Mouse (Mus musculus) telencephalon, adult 2 months (tissue): ENCODE data around the gene Dcun1d2.

ENCODE experiments used
- DNase-seq: peaks from one replicate; pipeline ENCODE4 v3.0.0-alpha.2; 2011; ENCODE audit warnings: low read depth, low spot score

Dcun1d2 gene

DNA sequence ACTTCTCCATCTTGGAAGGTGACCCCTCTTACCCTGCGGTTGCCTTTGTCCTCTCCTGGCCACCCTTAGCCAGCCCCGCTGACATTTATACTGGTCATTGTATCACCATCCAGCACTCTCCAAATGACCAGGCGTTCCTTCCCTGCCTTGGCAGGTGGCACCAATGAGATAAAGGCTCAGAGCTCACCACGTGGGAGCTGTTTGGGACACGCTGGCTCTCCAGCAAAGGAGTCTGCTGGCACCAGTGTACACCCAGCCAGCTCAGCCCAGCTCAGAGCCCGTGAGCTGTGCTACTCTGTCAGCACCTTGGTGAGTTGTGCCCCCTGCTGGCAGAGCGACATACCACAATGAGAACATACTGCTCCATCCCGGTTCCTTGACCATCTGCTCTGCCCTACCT, 33.9 kb downstream of the Dcun1d2 start, which contains the start of gene Adprhl1:
Adprhl1 (minus strand) TSS at position 144 of the 400 bp plus-strand sequence.
- DNase-seq, result peak; percentile 31

DNA sequence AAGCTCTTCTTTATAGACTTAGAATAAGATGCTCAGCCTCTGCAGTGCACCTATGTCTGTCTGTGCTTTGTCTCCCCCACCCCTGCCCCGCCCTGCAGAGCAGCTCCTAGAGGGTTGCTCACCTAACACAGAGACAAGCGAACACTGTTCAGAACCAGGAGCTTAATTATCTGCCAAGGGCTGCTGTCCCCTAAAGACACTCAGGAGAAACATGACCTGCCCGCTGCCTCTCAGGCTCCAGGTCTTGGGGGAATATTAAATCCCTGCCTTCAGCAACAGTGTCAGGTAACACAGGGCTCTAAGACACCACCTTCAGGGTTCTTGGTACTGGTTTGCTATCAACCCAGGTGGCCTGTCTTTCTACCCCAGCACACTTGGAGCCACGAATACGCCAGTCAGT, 34.5 kb downstream of the Dcun1d2 start:
- DNase-seq, result no peak

DNA sequence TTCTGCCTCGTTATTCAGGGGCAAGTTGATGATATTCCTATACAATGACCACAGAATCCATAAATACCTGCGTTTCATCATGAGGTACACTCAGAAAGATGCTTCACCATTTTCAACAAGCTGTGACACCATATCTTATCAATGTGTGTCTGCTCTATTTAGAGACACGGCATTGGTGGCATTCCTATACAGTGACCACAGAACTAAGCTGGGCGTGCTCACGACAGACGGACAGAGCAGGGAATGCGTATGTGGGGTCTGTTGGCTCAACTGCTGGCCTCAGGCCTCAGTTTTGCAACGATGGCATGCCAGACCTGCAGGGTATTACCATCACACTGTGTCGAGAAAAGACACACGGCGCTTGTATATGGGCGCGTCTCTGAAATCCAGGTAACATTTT, 35.1 kb downstream of the Dcun1d2 start:
- DNase-seq, result no peak

DNA sequence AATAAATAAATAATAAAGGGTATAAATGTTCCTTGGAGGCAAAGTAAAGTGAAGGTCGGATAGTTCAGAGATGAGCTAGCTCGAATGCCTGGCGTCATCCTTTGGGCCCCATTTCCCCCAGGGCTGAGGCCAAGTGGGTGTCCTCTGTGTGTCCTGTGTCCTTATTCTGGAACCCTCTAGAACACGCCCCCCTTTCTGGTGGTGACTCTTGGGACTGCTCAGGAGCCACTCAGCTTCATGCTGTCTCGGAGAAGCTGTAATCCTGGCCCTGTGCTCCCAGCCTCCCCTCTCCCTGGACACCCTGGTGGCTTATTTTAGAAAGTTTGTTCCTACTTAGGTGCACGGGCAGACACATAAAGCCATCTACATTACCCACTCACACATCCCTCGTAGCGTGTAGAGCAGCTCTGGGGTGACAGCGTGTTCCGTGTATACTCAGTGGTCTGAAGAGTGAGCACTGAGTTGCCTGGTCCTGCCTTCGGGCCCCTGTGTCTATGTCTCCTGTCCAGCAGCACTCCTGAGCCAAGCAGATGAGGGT, 43.5 kb downstream of the Dcun1d2 start:
- no peak for DNase-seq

DNA sequence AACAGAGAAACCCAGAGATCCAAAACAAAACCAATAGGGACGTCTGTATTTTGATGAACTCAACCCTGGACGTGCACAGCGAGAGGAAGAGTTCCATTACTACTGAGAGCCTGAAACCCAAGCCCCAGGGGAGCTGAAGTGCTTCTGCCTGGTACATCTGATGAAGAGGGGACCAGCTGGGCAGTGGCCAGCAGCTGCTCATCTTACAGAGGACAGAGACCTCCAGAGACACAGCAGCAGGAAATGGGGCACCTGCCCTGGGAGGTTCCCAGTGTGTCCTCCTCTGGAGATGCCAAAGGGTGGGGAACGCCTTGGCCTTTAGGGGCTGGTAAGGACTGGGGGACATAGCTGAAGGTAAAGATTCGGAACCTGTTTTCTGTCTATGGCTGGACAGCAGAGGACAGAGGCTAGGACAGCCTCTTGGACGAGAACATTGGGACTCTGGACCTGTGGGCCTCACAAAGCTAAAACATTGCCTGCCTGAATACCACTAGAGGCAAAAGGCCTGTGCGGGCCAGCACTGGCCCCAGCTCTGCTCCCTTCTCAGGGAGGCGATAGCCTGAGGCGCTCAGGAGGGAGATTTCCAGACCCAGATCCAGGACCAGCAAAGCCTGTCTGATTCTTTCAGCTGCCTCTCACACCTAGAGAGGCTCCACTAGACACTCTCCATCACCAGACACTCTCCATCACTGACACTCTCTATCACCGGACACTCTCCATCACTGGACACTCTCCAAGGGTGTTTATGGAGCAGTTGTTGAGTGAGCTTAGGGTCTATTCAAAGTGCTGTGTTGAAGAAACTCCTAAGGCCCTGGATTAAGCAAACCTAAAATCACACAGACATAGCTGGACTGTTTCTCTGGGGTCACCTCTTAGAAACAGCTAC, 44.7 kb downstream of the Dcun1d2 start:
- DNase-seq, result no peak

DNA sequence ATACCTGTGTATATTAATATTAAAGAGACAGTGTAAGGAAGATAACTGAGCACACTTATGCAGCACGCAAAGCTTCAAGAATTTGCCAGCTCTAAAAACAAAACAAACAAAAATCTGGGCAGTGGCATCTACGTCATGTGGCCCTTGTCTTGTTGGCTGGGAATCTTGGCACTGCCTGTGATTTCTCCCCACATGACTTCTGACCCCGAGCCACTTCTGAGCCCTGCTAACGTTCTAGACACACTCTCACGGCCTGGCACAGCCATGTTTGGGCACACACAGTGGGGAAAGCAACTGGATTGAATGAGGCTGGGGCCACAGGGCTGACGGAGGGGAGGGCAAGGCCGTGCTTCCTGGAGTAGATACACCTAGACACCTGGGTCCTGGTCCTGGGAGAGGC, 47.2 kb downstream of the Dcun1d2 start:
- DNase-seq, result no peak

DNA sequence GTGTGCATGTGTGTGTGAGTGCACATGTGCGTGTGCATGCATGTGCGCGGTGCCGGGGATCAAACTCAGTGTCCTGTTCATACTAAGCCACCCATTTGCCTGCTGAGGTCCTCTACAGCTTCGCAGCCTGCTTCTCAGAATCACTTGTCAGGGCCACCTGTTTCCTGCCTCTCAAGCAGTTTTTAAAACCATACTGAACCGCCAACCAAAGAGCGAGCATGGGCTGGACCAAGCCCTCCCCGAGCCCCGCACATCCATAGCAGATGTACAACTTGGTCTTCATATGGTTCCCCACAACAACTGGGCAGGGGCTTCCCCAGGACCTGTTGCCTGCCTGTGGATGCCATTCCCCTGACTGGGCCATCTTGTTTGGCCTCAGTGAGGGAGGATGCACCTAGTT, 47.9 kb downstream of the Dcun1d2 start:
- DNase-seq, result no peak

DNA sequence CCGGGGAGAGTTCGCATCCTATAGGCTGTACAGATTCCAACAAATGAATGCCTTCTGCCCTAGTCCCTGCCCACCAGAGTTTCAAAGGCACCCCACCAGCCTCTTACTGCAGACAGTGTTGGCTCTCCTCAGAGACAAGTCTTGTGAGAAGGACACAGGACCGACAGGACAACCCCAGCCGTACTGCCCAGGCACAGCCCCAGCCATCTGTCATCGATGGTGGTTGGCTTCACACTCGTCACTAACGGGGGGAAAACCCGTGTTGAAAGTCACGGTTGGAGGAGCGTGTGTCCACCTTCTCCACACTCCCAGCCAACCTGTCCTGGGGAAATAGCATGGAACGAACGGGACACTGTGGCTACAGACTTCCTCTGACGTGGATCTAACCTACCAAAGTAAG, 53.1 kb downstream of the Dcun1d2 start:
- no peak for DNase-seq

DNA sequence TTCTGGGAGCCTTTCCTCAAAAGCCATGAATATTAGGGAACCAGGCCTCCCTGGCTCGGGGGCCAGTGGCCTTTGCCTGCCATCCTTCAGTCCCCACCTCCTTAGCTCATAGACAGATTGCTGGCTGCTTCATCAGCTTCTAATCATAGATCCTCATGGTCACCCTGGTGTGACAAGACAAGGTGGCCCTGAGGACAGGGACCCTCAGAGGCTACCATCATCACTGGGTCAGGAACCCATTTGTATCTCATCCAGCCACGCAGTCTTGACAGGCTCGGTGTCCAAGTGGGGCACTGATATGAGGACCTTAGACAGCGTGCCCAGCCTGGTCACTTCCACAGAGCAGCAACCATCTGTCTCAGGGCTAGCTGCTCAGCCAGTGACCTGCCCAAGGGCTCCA, 57.5 kb downstream of the Dcun1d2 start:
- no peak for DNase-seq

DNA sequence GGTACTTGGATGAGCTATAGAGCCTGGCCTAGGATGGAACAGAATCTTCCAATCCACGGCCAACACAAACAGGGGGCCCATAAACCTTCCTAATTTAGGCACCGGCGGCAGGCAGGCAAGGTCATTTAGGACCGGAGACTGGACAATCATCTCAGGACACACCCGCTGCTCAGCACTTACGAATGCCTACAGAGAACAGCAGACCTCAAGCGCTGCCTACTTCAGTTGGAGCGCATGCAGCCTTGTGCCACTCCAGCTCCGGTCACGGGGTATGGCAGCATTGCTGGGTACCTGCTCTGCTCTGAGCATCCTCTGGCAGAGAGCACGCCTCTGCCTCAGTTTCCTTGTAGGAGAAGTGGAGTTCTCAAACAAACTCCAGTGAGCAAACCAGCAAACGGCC, 58.1 kb downstream of the Dcun1d2 start:
- no peak for DNase-seq

DNA sequence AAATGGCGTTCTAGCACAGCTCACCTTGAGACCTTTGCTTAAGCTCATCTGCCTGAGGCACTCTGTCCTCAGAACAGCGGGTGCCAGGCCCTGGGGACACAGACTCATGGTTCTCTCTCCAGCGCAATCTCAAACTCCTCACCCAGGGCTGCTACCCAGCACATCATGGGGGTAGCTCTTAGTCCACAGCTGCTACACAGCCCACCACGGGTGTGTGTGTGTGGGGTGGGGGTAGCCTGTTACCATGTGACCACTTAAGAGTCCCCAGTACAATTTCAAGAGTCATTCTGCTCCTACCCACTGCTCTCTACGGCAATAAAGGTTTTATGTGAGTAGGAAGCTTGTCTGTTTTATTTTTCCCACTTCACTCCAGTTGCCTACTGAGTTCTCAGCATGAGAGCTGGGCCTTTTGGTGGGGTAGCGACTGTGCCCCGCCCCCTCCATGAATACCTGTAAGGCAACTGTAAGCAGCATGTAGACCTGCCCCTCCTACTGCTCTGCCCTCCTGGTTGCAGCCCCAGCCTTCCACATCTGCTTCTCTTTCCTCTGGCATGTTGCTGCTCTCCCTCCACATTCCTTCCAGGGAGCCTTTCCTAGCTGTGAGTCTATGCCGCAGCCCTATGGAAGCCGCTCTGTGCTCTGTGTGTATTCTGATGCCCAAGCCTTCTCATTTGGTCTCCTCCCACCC, 58.9 kb downstream of the Dcun1d2 start:
- no peak for DNase-seq

DNA sequence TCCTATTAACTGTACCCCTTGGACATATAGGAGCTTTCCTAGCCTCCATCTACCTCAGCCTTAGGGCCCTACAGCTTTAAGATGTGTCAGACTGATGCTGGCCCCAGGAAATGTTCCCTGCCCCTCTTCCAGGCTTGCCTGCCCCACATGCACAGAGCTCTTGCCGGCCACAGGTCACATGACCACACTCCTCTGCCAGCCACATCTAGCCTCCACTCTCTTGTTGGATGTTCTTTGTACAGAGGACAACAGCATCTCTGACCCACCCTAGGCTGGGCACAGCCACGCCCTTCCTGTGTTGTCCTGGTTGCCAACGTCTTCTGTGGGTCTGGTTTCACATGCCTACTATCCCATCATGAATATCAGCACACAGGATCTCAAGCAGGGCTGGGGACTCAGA, 60.7 kb downstream of the Dcun1d2 start:
- no peak for DNase-seq

DNA sequence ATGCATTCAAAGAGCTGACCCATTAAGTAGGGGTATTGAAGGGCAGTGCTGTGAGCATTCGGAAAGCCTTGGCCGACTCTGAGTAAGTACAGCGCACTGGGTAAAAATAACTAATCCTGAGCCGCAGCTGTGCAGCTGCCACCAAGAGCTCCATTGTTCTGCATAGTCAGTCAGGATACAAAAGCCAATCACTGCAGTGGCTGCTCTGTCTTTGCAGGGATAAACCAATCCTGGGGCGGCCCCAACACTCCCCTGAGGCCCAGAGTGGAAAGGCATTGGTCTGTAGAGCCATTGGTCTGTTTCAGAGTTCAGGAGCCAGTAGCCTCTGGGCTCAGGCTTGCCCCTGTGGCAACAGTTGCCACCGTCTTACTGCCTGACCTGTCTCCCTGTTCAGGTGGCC, 61.6 kb downstream of the Dcun1d2 start:
- DNase-seq, result peak; percentile 40

DNA sequence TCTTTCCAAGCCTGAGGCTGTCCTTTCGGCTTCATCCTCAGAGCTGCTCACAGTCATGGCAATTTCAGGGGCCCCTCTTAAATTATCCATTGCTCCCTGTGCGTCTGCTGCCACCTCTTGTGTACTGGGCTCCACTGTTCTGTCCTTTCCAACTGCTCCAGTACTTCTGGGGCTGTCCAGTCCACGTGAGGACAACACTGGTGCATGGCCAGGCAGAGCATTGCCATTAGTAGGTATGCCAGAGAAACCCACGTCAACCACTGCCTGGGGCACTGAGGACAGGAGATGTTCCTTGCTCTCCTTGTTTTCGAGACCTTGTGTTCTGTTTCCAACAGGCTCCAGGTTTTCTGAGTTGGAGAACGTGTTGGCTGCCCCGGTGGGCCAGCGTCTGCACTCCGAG, 63.5 kb downstream of the Dcun1d2 start:
- no peak for DNase-seq

DNA sequence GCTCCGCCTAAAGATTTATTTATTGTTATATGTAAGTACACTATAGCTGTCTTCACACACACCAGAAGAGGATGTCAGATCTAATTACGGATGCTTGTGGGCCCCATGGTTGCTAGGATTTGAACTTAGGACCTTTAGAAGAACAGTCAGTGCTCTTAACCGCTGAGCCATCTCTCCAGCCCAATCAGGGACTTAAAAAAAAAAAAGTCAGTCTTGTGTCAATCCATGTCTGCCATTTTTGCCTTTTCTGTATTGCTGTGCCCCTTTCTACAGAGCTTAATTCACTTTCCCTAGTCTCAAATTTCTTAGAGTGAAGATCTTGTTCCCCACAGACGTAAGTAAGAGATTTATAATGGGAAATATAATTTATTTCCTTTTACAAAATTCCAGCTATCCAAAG, 69.5 kb downstream of the Dcun1d2 start:
- DNase-seq, result no peak

DNA sequence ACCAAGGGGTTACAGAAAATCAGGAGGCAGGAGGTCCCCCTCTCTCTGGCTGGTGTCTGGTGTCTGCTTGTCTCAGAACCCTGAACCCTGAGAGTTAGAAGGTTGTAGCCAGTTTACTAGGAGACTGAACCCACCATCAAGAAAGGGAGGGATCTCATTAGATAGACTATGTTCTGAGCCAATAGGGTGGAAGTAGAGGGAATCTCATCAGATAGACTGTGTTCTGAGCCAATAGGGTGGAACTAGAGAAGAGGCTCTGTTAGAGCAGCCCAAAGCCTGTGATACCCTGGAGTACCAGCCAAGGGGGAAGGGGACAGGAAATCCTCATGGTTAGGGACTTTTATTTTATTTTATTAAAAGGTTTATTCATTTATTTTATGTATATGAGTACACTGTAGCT, 69.9 kb downstream of the Dcun1d2 start:
- DNase-seq, result no peak

DNA sequence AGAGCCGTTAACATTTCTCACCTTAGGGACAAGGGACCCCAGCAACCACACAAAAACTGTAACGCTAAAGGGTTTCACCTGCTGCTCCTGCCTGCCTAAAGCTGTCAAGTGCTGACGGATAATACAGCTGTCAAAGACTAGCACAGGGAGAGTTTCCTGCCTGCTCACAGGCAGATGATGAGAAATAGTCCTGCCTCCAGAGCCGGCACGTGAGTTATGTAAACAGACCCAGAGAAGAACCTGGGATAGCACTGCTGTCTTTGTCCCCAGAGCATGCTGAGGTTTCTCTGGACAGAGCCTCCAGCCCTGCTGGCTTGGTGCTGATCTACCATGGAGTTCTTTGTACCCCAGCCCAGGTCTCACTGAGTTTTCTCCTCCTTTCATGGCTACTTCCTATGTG, 70.8 kb downstream of the Dcun1d2 start:
- no peak for DNase-seq

DNA sequence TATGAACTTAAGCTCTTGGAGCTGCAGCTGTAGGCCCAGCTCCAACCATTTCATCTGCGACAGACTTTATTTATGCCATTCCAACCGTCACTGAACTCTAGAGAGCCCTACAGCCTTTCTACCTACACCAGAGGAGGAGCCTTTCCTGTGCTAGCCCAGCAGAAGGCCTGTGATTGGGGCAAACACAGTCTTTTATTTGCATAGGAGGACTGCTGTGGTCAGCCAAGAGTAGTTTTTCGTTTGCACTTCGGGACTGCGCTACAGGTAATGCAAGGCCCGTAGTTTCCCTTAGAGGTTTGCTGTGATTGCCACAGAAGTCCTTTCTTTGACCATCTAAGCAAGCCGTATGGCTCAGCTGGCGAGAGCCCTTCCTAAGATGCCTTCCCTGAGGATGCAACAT, 71.5 kb downstream of the Dcun1d2 start:
- DNase-seq, result no peak

DNA sequence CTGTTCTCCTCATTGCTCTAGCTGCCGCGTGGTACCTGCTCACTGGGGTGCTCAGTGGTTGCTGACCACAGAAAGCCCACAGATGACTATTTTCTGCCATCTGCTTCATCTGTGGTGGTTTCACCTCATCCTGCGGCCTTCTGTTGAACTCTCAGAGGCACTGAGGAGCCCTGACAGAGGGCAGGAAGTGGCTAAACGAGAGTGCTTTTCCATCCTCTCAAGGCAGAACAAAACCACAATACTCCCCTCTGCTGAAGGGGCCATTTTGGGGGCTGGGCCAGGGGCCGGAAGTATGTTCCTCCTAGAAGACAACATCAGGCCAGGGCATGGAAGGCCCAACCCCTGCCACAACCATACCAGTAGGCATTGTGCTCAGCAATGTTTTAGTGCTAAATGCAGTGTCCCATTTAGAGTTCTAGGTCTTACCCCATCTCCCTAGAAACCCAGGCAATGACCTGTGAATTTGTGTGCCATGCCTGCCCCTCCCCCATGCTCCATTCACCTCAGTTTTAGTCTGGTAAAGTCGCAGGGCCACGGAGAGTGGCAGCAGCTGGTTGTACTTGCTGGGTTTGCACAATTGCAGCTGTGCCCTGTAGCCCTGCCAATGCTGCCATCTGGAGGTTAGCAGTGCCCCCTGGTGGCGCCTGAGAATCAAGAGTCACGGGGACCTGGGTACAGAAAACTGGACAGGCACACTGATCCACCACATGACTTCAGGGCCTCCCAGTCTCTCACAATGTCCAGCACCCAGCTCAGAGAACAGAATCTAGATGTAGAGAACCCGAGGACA, 74.3 kb downstream of the Dcun1d2 start:
- peak; percentile 52 for DNase-seq

DNA sequence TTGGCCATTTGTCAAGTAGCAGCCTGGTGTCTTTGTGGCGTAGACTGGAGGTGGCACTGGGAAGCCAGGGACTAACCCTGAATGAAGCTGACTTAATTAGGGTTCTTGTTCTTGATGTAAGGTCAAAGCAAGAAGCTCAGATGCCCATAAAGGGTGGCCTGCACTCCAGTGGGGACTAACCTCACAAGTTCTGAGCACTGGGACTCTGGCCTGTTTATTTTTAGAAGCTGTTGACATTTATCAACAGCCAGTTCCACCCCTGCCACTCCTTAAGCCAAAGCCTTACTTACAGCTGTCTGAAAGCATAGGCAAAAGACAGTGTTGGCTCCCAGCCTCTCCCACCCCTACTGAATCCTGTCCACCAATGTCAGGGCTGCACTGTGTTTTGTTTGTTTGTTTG, 78.2 kb downstream of the Dcun1d2 start:
- DNase-seq, result no peak

DNA sequence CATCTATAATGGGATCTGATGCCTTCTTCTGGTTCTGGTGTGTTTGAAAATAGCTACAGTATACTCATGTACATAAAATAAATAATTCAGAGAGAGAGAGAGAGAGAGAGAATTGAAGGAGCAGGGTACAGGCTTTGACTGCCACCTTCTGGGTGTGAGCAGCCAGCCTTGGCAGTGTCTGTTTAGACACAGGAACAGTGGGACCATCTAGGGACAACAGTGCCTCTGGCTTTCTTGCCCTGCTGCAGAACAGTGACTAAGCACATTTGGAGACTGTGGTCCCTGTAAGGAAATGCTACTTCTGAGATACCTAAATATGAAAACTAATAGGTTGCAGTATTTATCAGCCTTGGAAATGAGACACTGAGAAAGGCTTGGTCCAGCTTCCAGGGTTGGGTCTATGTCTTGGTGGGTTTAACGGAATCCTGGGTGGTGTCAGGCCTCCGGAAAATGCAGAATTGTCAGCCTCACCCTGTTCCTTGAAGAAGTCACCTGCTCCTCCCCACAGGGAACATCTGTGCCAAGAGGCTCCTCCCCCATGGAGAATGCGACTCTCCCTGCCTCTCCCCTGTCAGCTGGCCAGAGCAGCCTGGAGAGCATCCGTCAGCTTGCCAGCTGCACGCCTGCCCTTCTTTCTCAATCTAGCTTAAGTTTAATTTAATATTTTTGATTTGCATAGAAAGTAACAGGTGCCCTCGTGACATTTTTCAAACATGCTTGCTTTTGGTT, 79.1 kb downstream of the Dcun1d2 start:
- DNase-seq, result no peak
